Comparison of ENCODE assay signal across 26 mouse cellular contexts in genomic region chr3:30769755-30770515, GRCm38 (mm10). TPM values are rescaled to one million over a fixed set of nuclear protein-coding genes. Genes with fewer than 3 reads are reported as not detected.
DNase-seq lines count a peak whose midpoint lies in the region; ATAC-seq lines count a peak whose summit lies in the region.
"Had no signal": no experiment of that assay in that cellular context is flagged by ENCODE, and none has a peak within 500 bp of the region (broad histone marks: within the 10 kb centered on the region; RNA-seq: fewer than 3 reads in every experiment).

No protein-coding gene starts in this region.

- no peak overlapping the region for H3K4me2 ChIP-seq in kidney, embryonic 16.5 days (replicated peaks; ENCODE audit: low read depth, low read length)
- H3K4me2 ChIP-seq: embryonic facial prominence, embryonic 13.5 days; forebrain, embryonic 12.5 days; heart, embryonic 11.5 days; heart, embryonic 15.5 days; hindbrain, embryonic 15.5 days had no signal

- no peaks in the 10 kb centered on the region for H3K9me3 ChIP-seq in kidney, embryonic 16.5 days (ENCODE audit: low read length)
- H3K9me3 ChIP-seq: embryonic facial prominence, embryonic 13.5 days; forebrain, embryonic 12.5 days; heart, embryonic 15.5 days; hindbrain, embryonic 15.5 days had no signal

- peak; percentile 3 for DNase-seq in adrenal gland, adult 8-10 months
- DNase-seq in adrenal gland, postnatal 4 days (ENCODE audit: low spot score in 2 of 2) = no peak
- peak; percentile 16 for DNase-seq in kidney, adult 18-20 months
- peak; percentile 7 for DNase-seq in ovary, postnatal 36 days (ENCODE audit: low spot score)
- no peak for DNase-seq in ovary, adult 18-20 months (ENCODE audit: low spot score)
- DNase-seq in adrenal gland, postnatal 36 days = peak; percentile 17 to 51
- no peak for DNase-seq in retina, postnatal 1 day
- DNase-seq: cerebellum, adult 18-20 months; cerebellum, adult 9-11 months; cerebellum, postnatal 36 days; gastrocnemius, postnatal 36 days; heart, adult 18-20 months; heart, postnatal 14 days; kidney, adult 11 months had no signal

- no peak overlapping the region for H3K27ac ChIP-seq in kidney, embryonic 16.5 days (ENCODE audit: low read length)
- H3K27ac ChIP-seq: embryonic facial prominence, embryonic 13.5 days; forebrain, embryonic 12.5 days; heart, embryonic 15.5 days; hindbrain, embryonic 15.5 days had no signal

- H3K4me1 ChIP-seq in kidney, embryonic 16.5 days (ENCODE audit: insufficient read depth, low read length) = no peaks in the 10 kb centered on the region
- H3K4me1 ChIP-seq: embryonic facial prominence, embryonic 13.5 days; forebrain, embryonic 12.5 days; hindbrain, embryonic 15.5 days had no signal

- H3K4me3 ChIP-seq in kidney, embryonic 16.5 days (ENCODE audit: low read length) = no peak overlapping the region
- H3K4me3 ChIP-seq: embryonic facial prominence, embryonic 13.5 days; forebrain, embryonic 12.5 days; heart, embryonic 15.5 days; hindbrain, embryonic 15.5 days had no signal

- WGBS in kidney, embryonic 16.5 days = 48% methylated on average over 10 of the region's 10 CpGs

- H3K9ac ChIP-seq in kidney, embryonic 16.5 days (replicated peaks; ENCODE audit: low read length) = no peak overlapping the region
- H3K9ac ChIP-seq: embryonic facial prominence, embryonic 13.5 days; forebrain, embryonic 12.5 days; heart, embryonic 15.5 days; hindbrain, embryonic 15.5 days had no signal

- ATAC-seq in kidney, embryonic 16.5 days (ENCODE audit: low FRiP score, low TSS enrichment) = no peak
- ATAC-seq: activated CD4-positive, CD25-positive, alpha-beta regulatory T cell, adult 4 months; forebrain, embryonic 16.5 days; Patski had no signal

- no peaks in the 10 kb centered on the region for H3K36me3 ChIP-seq in kidney, embryonic 16.5 days (ENCODE audit: insufficient read depth, low read length)
- H3K36me3 ChIP-seq: embryonic facial prominence, embryonic 13.5 days; forebrain, embryonic 12.5 days; heart, embryonic 15.5 days; hindbrain, embryonic 15.5 days had no signal

- H3K27me3 ChIP-seq in kidney, embryonic 16.5 days (ENCODE audit: insufficient read depth, low read length) = no peaks in the 10 kb centered on the region
- H3K27me3 ChIP-seq: embryonic facial prominence, embryonic 13.5 days; heart, embryonic 15.5 days; hindbrain, embryonic 15.5 days; Patski had no signal

RNA-seq across cellular contexts. Expression of gene Sec62, which starts 22.7 kb away (rescaled TPM):
- total RNA-seq in adrenal gland, adult 8-10 months (2022) = 100 to 1,000 TPM in 2 of 4 experiments, 10 to 100 TPM in 2; 91.1 to 113 (median 104) TPM
- total RNA-seq in adrenal gland, postnatal 4 days (2021) = 10 to 100 TPM; 69.8 to 74.4 TPM
- 63.4 and 74.4 TPM in 2 replicates for polyA plus RNA-seq in kidney, embryonic 16.5 days (2015; fragmentation: Nextera tagmentation; extraction: Ambion mirVana)
- 100 to 1,000 TPM in 1 of 2 experiments, 10 to 100 TPM in 1; 97.2 to 105 TPM for total RNA-seq in adrenal gland, postnatal 36 days (2021)

RNA-seq across cellular contexts. Expression of gene Samd7, which starts 23.8 kb away (rescaled TPM):
- not detected for total RNA-seq in adrenal gland, adult 8-10 months (2022)
- total RNA-seq in adrenal gland, postnatal 4 days (2021) = under 1 TPM in 1 of 2 experiments, not detected in 1; 0.08 TPM
- polyA plus RNA-seq in kidney, embryonic 16.5 days (2015; fragmentation: Nextera tagmentation; extraction: Ambion mirVana) = not detected in 2 replicates
- total RNA-seq in adrenal gland, postnatal 36 days (2021) = not detected
- total RNA-seq: gastrocnemius, adult 18-20 months; gastrocnemius, postnatal 36 days; heart, adult 18-20 months; heart, postnatal 14 days; hematopoietic stem cell, adult 5-6 weeks had no signal
- polyA plus RNA-seq: C2C12; embryonic facial prominence, embryonic 13.5 days; forebrain, embryonic 12.5 days; forebrain, embryonic 16.5 days; heart, embryonic 11.5 days; heart, embryonic 15.5 days; Patski had no signal

Comparison
In these comparisons a context has a peak if more than half of its experiments do, and no peak if none do; other contexts are left out.
1. DNase-seq: peak in adrenal gland, adult 8-10 months (single experiment), kidney, adult 18-20 months (single experiment), ovary, postnatal 36 days (single experiment) and adrenal gland, postnatal 36 days (2 of 2); none in adrenal gland, postnatal 4 days (0 of 2), ovary, adult 18-20 months (single experiment) and retina, postnatal 1 day (single experiment).